Mouse (Mus musculus) liver, embryonic 14.5 days (tissue): ENCODE results near the gene Zfand6. TPM values are rescaled to one million over a fixed set of nuclear protein-coding genes. Genes with fewer than 3 reads are reported as not detected.

Experiments
- ATAC-seq: fragments of 200-750 bp; cut with Nextera tagmentation; 2 replicates; pipeline ENCODE4 v1.8.0; 2017; ENCODE audit warnings: moderate number of reproducible peaks, mild to moderate bottlenecking, moderate library complexity; ENCODE audit not compliant: insufficient read depth
- DNase-seq, 3 experiments: peaks; one replicate each; pipeline ENCODE4 v3.0.0-alpha.2; 2012 to 2013; ENCODE audit warnings: low read depth in 3 of 3, low spot score in 3 of 3
- H3K27ac ChIP-seq: fragments of 300-500 bp; sonication (generic); 2 replicates; pipeline ENCODE4 v1.5.1; 2014; ENCODE audit warnings: moderate library complexity, mild to moderate bottlenecking, control low read depth, inconsistent platforms
- H3K27me3 ChIP-seq: fragments of 300-500 bp; sonication (generic); 2 replicates; pipeline ENCODE4 v1.6.1; 2014; ENCODE audit warnings: mild to moderate bottlenecking, low read length, moderate library complexity; ENCODE audit not compliant: control insufficient read depth, insufficient read depth
- H3K36me3 ChIP-seq: fragments of 300-500 bp; sonication (generic); replicated peaks from 2 replicates; pipeline ENCODE4 v1.6.1; 2014; ENCODE audit warnings: low read depth; ENCODE audit not compliant: control insufficient read depth, insufficient read depth
- H3K4me1 ChIP-seq, 2 experiments: fragments of 200-500 bp in 1 of 2; fragments of 300-500 bp in 1 of 2; sonication (generic) in 1 of 2; replicated peaks; 2 replicates each; pipeline ENCODE4 v1.6.1; 2012 to 2014; ENCODE audit warnings: antibody characterized with exemption in 1 of 2, inconsistent platforms in 1 of 2, low read length in 1 of 2; ENCODE audit not compliant: control insufficient read depth in 2 of 2, insufficient read depth in 2 of 2
- H3K4me2 ChIP-seq: fragments of 300-500 bp; sonication (generic); 2 replicates; pipeline ENCODE4 v1.6.1; 2014; ENCODE audit warnings: low read depth, mild to moderate bottlenecking, control low read depth, moderate library complexity
- H3K4me3 ChIP-seq, 2 experiments: fragments of 200-500 bp in 1 of 2; fragments of 300-500 bp in 1 of 2; sonication (generic) in 1 of 2; 2 replicates each; pipeline ENCODE4 v1.5.1; 2012 to 2014; ENCODE audit warnings: low read depth in 2 of 2, low read length in 2 of 2, mild to moderate bottlenecking in 2 of 2, control low read depth in 1 of 2, inconsistent platforms in 1 of 2, moderate library complexity in 1 of 2; ENCODE audit not compliant: insufficient read depth in 1 of 2
- H3K9ac ChIP-seq: fragments of 300-500 bp; sonication (generic); replicated peaks from 2 replicates; pipeline ENCODE4 v1.6.1; 2014; ENCODE audit warnings: mild to moderate bottlenecking, control low read depth, moderate library complexity
- H3K9me3 ChIP-seq: fragments of 300-500 bp; sonication (generic); 2 replicates; pipeline ENCODE4 v1.6.1; 2016; ENCODE audit warnings: low read length, mixed read lengths; ENCODE audit not compliant: control insufficient read depth
- CTCF ChIP-seq: IDR thresholded peaks from 2 replicates; pipeline ENCODE4 v1.5.1; 2016; ENCODE audit warnings: antibody characterized with exemption, low read depth, control low read depth
- EP300 ChIP-seq: IDR thresholded peaks from 2 replicates; pipeline ENCODE4 v1.6.1; 2016; ENCODE audit warnings: antibody characterized with exemption, low read depth
- WGBS: fragments of 180-500 bp; shearing (Covaris S2); extraction: QIAGEN DNeasy Blood & Tissue Kit; methylation state at CpG from one replicate; pipeline ENCODE4 v1.1.7; 2014; ENCODE audit not compliant: insufficient replicate concordance; 5-methylcytosine and 5-hydroxymethylcytosine counted together
- polyA plus RNA-seq, 2 experiments: library from polyadenylated mRNA; depleted of rRNA in 1 of 2; stranded (reverse) in 1 of 2; unstranded in 1 of 2; fragments of >200 nt; fragmentation: Nextera tagmentation in 1 of 2; extraction: Ambion mirVana in 1 of 2; gene quantifications; 2 replicates each; pipeline versions ENCODE4 v1.2.1 to v1.2.3; 2012 to 2014

Gene Zfand6
- polyA plus RNA-seq, 2 experiments, result 75.5 to 125 TPM

- no peak overlapping the region for H3K9ac ChIP-seq
- H3K4me3 ChIP-seq, result no peak overlapping the region
- no peak for DNase-seq
- WGBS, result 86% methylated on average over 2 of the region's 2 CpGs
- H3K36me3 ChIP-seq, result no peaks in the 10 kb centered on the region
- no peak for TF ChIP-seq CTCF
- no peak for TF ChIP-seq EP300
- no peak for ATAC-seq
- no peak overlapping the region for H3K27ac ChIP-seq
- no peaks in the 10 kb centered on the region for H3K9me3 ChIP-seq
- peaks cover 26 to 38% of the 10 kb centered on the region in 2 experiments for H3K4me1 ChIP-seq
- H3K4me2 ChIP-seq, result no peak overlapping the region
- no peaks in the 10 kb centered on the region for H3K27me3 ChIP-seq
Observed at GRCm38 (mm10) chr7:84590622-84591021, 99.1 kb downstream of the Zfand6 start.

GRCm38 (mm10) chr7:84587101-84587783 lies 102.5 kb downstream of the Zfand6 start:
- H3K9ac ChIP-seq, result peak overlapping the region; percentile 51

GRCm38 (mm10) chr7:84586360-84587100 lies 103.2 kb downstream of the Zfand6 start:
- 75% methylated on average over 3 of the region's 3 CpGs for WGBS
- peak overlapping the region; percentile 69 for H3K4me2 ChIP-seq
- H3K4me3 ChIP-seq, result no peak overlapping the region
- no peaks in the 10 kb centered on the region for H3K27me3 ChIP-seq
- ATAC-seq (no peak), DNase-seq (no peak)
- H3K9ac ChIP-seq, result no peak overlapping the region
- TF ChIP-seq CTCF (no peak), EP300 (no peak)
- no peaks in the 10 kb centered on the region for H3K36me3 ChIP-seq
- H3K27ac ChIP-seq, result peak overlapping the region; percentile 81
- peaks cover 26 to 36% of the 10 kb centered on the region in 2 experiments for H3K4me1 ChIP-seq
- H3K9me3 ChIP-seq, result no peaks in the 10 kb centered on the region

More at GRCm38 (mm10) chr7:84587101-84587783, 102.5 kb downstream of the Zfand6 start:
- Histone ChIP-seq H3K4me1 (peaks cover 26 to 36% of the 10 kb centered on the region in 2 experiments), H3K27ac (peak overlapping the region; percentile 81), H3K4me2 (peak overlapping the region; percentile 69), H3K9me3 (no peaks in the 10 kb centered on the region), H3K4me3 (peak overlapping the region; percentile 17 to 24; a peak in 1 of 4 replicates), H3K27me3 (no peaks in the 10 kb centered on the region), H3K36me3 (no peaks in the 10 kb centered on the region)
- ATAC-seq (peak; percentile 99), DNase-seq (peak; percentile 80 to 85 (median 80))
- no peak for TF ChIP-seq CTCF
- peak; percentile 98 for TF ChIP-seq EP300
- 44% methylated on average over 5 of the region's 5 CpGs for WGBS

- H3K36me3 ChIP-seq, result no peaks in the 10 kb centered on the region
- TF ChIP-seq EP300 (no peak), CTCF (no peak)
- WGBS, result 86% methylated on average over 4 of the region's 4 CpGs
Observed at GRCm38 (mm10) chr7:84585086-84585485, 104.7 kb downstream of the Zfand6 start.

GRCm38 (mm10) chr7:84579769-84580168 lies 110.0 kb downstream of the Zfand6 start:
- TF ChIP-seq EP300 (no peak), CTCF (no peak)
- Histone ChIP-seq H3K36me3 (no peaks in the 10 kb centered on the region), H3K4me1 (no peaks in the 10 kb centered on the region), H3K27me3 (no peaks in the 10 kb centered on the region), H3K4me3 (no peak overlapping the region), H3K9me3 (no peaks in the 10 kb centered on the region), H3K4me2 (no peak overlapping the region), H3K9ac (no peak overlapping the region), H3K27ac (no peak overlapping the region)
- WGBS, result 60% methylated on average over 1 of the region's 1 CpGs
- ATAC-seq (no peak), DNase-seq (no peak)

More at GRCm38 (mm10) chr7:84585086-84585485, 104.7 kb downstream of the Zfand6 start:
- ATAC-seq (no peak), DNase-seq (no peak)
- H3K9ac ChIP-seq, result no peak overlapping the region
- H3K4me1 ChIP-seq, result peaks cover 26 to 32% of the 10 kb centered on the region in 2 experiments
- H3K9me3 ChIP-seq, result no peaks in the 10 kb centered on the region
- H3K27ac ChIP-seq, result no peak overlapping the region
- H3K27me3 ChIP-seq, result no peaks in the 10 kb centered on the region
- no peak overlapping the region for H3K4me3 ChIP-seq
- no peak overlapping the region for H3K4me2 ChIP-seq
